Mouse (Mus musculus): Measurements from ENCODE around the gene Irf5.
"Not testable (repeated sequence)": the region's sequence is repeated elsewhere in the genome, so short reads cannot be mapped to it uniquely, and the experiment has no call there.

Gene Irf5

DNA sequence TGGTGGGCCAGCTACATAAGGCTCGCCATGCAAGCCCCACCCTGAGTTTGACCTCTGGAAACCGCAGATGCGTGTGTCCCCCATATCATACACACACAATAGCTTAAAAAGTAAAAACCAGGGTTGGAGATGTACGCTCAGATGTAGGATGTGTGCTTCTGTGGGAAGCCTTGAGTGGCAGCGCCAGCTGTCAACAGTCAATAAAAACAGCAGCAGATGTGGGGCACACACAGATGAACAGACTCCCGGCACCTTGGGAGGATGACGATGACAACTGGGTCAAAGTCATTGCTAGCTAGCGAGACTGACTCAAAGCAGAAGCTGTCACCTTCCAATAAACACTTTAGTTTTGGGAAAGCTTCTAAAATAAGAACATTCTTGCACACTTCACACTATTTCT is 13.1 kb downstream of the Irf5 start:
- Histone ChIP-seq H3K27me3 (ENCODE audit: control insufficient read depth, insufficient read depth, low read length, poor library complexity, severe bottlenecking) (no peaks in the 10 kb centered on the region), H3K36me3 (ENCODE audit: control insufficient read depth, insufficient read depth, low read length, poor library complexity, severe bottlenecking) (peaks cover 14% of the 10 kb centered on the region)
- DNase-seq (ENCODE audit: low read depth, low spot score), result no peak

DNA sequence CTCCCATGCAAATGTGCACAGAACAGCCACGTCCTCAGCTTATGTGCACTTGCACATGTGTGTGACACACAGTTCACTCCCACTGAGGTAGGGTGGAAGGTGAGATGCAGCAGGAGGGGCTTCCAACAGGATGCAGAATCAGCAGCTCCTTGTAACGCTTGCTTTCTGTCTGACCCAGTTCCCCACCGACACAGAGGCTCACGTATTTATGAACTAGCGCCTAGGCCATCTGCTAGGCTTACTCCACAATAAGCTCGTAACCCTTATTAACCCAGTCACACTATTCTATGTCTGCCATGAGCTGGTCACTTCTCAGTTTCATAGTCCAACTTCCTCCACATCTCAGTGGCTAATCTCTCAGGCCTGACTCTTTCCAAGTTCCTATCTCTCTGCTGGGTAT is 13.8 kb downstream of the Irf5 start:
- no peak for DNase-seq (ENCODE audit: low read depth, low spot score)
- Histone ChIP-seq H3K36me3 (ENCODE audit: control insufficient read depth, insufficient read depth, low read length, poor library complexity, severe bottlenecking) (peaks cover 13% of the 10 kb centered on the region), H3K27me3 (ENCODE audit: control insufficient read depth, insufficient read depth, low read length, poor library complexity, severe bottlenecking) (no peaks in the 10 kb centered on the region)

DNA sequence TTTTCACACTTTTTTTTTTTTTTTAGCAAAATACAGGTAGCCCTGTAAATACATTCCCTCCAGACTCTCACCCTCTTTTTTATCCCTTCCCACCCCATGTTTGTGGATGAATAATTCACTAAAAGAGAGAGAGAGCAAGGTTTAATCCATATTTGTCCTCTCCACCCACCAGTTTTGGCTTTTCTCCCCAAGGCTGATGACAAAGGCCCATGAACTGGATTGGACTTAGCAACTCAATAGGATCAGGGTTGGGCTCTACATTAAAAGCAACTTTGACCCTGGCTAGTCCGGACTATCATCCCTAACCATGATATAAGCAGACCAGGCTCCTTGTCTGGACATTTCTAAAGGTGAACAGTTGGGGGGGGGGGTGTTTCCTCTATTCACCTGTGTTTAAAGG is 14.5 kb downstream of the Irf5 start:
- H3K36me3 ChIP-seq (ENCODE audit: control insufficient read depth, insufficient read depth, low read length, poor library complexity, severe bottlenecking), result peaks cover 13% of the 10 kb centered on the region
- DNase-seq (ENCODE audit: low read depth, low spot score), result no peak
- no peaks in the 10 kb centered on the region for H3K27me3 ChIP-seq (ENCODE audit: control insufficient read depth, insufficient read depth, low read length, poor library complexity, severe bottlenecking)

DNA sequence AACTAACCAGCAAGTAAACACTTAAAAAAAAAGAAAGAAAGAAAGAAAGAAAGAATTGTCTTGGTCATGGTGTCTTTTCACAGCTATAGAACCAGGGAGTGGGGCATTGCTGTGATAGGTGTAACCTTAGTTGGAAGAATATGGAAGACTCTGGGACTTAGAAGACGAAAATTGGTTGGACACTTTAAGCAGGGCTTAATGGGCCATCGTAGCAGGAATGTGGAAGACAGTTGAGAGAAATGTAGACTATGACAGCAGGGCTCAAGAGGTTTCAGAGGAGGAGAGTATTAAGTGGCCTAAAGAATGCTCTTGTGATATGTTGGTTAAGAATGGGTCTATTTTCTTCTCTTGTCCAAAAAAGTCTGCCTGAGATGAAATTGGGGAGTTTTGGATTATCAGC is 19.2 kb downstream of the Irf5 start:
- Histone ChIP-seq H3K27me3 (ENCODE audit: control insufficient read depth, insufficient read depth, low read length, poor library complexity, severe bottlenecking) (no peaks in the 10 kb centered on the region), H3K36me3 (ENCODE audit: control insufficient read depth, insufficient read depth, low read length, poor library complexity, severe bottlenecking) (peaks cover 11% of the 10 kb centered on the region)
- no peak for DNase-seq (ENCODE audit: low read depth, low spot score)

DNA sequence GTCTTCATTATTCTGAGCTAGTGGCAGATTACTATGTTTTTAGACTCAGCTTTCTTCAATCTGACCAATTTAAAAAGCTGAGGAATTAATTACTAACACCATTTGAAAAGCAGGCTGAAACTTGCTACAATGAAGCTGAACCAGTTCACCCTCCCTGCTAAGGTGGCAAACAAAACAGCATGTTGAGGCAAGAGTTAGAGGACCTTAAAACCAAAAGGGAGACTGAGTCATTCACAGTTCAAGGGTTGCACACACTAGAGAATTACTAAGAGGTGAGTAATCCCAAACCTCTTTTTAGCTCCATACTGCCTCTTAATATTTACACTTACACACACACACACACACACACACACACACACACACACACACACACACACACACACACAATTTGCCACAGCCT is 21.2 kb downstream of the Irf5 start:
- no peak for DNase-seq (ENCODE audit: low read depth, low spot score)
- Histone ChIP-seq H3K27me3 (ENCODE audit: control insufficient read depth, insufficient read depth, low read length, poor library complexity, severe bottlenecking) (no peaks in the 10 kb centered on the region), H3K36me3 (ENCODE audit: control insufficient read depth, insufficient read depth, low read length, poor library complexity, severe bottlenecking) (peaks cover 11% of the 10 kb centered on the region)

- DNase-seq (ENCODE audit: low read depth, low spot score), result no peak
- H3K36me3 ChIP-seq (ENCODE audit: control insufficient read depth, insufficient read depth, low read length, poor library complexity, severe bottlenecking), result peaks cover 10% of the 10 kb centered on the region
Measured at GRCm38 (mm10) chr6:29548086-29548485, 21.7 kb downstream of the Irf5 start.

GRCm38 (mm10) chr6:29552526-29552925 is 26.1 kb downstream of the Irf5 start:
- H3K36me3 ChIP-seq (ENCODE audit: control insufficient read depth, insufficient read depth, low read length, poor library complexity, severe bottlenecking), result peaks cover 18% of the 10 kb centered on the region; the same call in 1 of the 2 replicates
- no peak for DNase-seq (ENCODE audit: low read depth, low spot score)
- no peaks in the 10 kb centered on the region for H3K27me3 ChIP-seq (ENCODE audit: control insufficient read depth, insufficient read depth, low read length, poor library complexity, severe bottlenecking)

More at GRCm38 (mm10) chr6:29548086-29548485, 21.7 kb downstream of the Irf5 start:
- H3K27me3 ChIP-seq (ENCODE audit: control insufficient read depth, insufficient read depth, low read length, poor library complexity, severe bottlenecking), result no peaks in the 10 kb centered on the region

GRCm38 (mm10) chr6:29557112-29557511 is 30.7 kb downstream of the Irf5 start:
- H3K36me3 ChIP-seq (ENCODE audit: control insufficient read depth, insufficient read depth, low read length, poor library complexity, severe bottlenecking), result peaks cover 18% of the 10 kb centered on the region; the same call in 1 of the 2 replicates
- H3K27me3 ChIP-seq (ENCODE audit: control insufficient read depth, insufficient read depth, low read length, poor library complexity, severe bottlenecking), result no peaks in the 10 kb centered on the region
- peak; percentile 28 for DNase-seq (ENCODE audit: low read depth, low spot score)

DNA sequence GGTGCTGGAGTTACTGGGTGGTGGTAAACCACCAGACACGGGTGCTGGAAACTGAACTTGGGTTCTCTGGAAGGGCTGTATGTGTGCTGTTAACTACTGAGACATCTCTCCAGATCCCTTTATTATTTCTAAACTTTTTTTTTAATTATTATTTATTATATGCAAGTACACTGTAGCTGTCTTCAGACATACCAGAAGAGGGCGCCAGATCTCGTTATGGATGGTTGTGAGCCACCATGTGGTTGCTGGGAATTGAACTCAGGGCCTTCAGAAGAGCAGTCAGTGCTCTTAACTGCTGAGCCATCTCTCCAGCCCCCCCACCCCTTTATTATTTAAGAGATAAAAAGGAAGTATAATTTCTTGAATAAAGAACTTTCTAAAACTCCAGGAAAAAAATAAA is 50.0 kb downstream of the Irf5 start:
- peak; percentile 20 for DNase-seq (ENCODE audit: low read depth, low spot score)
- H3K36me3 ChIP-seq (ENCODE audit: control insufficient read depth, insufficient read depth, low read length, poor library complexity, severe bottlenecking), result peaks cover 26% of the 10 kb centered on the region
- not testable (repeated sequence) for H3K27me3 ChIP-seq (ENCODE audit: control insufficient read depth, insufficient read depth, low read length, poor library complexity, severe bottlenecking)

- no peak for DNase-seq (ENCODE audit: low read depth, low spot score)
- H3K36me3 ChIP-seq (ENCODE audit: control insufficient read depth, insufficient read depth, low read length, poor library complexity, severe bottlenecking), result peaks cover 17% of the 10 kb centered on the region
Measured at GRCm38 (mm10) chr6:29580770-29581169, 54.3 kb downstream of the Irf5 start.

DNA sequence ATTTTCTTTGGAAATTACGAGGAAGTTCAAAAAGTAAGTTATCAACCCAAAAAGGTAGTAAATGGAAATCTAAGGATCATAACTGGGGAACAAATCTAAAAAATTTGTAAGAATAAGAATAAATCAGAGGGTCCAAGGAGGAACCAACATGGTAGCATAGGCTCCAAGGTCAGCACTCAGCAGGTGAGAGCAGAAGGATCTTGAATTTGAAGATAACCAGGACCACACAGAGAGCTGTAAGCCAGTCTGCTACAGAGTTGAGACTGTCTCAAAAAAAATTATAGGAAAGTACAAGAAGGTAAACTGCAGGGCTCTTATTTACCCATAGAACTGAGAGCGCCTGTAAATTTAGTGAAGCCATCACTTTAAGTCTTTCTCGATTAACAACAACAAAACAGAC is 54.8 kb downstream of the Irf5 start:
- H3K27me3 ChIP-seq (ENCODE audit: control insufficient read depth, insufficient read depth, low read length, poor library complexity, severe bottlenecking), result no peaks in the 10 kb centered on the region
- peaks cover 17% of the 10 kb centered on the region for H3K36me3 ChIP-seq (ENCODE audit: control insufficient read depth, insufficient read depth, low read length, poor library complexity, severe bottlenecking)
- DNase-seq (ENCODE audit: low read depth, low spot score), result no peak

More at GRCm38 (mm10) chr6:29580770-29581169, 54.3 kb downstream of the Irf5 start:
- no peaks in the 10 kb centered on the region for H3K27me3 ChIP-seq (ENCODE audit: control insufficient read depth, insufficient read depth, low read length, poor library complexity, severe bottlenecking)

Data from splenic B cell, adult 2 months (primary cell).